Mouse (Mus musculus): ENCODE data around the gene Mxd4.

DNA sequence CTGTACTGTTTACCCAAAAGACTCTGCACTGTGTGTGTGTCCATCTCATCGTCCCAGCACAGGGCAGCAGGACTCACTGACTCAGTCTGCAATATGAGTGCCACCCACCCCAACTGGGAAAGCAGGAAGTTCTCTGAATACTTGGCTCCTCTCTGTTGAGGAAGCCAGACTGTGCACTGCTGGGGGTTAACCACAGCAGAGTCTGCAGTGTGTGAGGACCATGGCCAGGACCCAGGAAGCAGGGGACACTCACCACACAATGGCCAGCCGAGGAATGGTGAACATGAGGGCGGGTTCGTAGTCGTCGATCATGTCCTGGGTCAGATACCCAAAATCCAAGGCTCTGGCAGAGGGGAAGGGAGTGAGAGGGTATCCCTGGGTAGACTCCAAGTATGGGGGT is 44.4 kb upstream of the Mxd4 start:
- TF ChIP-seq CTCF (IDR thresholded peaks at IDR 0.05; ENCODE audit: low read depth, low read length): no peak
- no peak for TF ChIP-seq POLR2A (IDR thresholded peaks at IDR 0.05; ENCODE audit: extremely low read depth, insufficient read depth, low read length)

Measured in liver, adult 2 months (tissue).